Mouse (Mus musculus): ENCODE results near the gene Lrrc41. TPM values are rescaled to one million over a fixed set of nuclear protein-coding genes. Genes with fewer than 3 reads are reported as not detected.

Lrrc41 gene
- polyA plus RNA-seq, 1 experiment from 2014 or later: 84.9 TPM

GRCm38 (mm10) chr4:116100959-116101358 lies 25.9 kb downstream of the Lrrc41 start:
- no peak for ATAC-seq (ENCODE audit: insufficient read depth, low FRiP score, low TSS enrichment)
- 87% methylated on average over 7 of the region's 7 CpGs for WGBS

GRCm38 (mm10) chr4:116105278-116105677 lies 30.2 kb downstream of the Lrrc41 start:
- H3K27ac ChIP-seq (ENCODE audit: low read depth, low read length): no peak overlapping the region
- H3K27me3 ChIP-seq (ENCODE audit: control insufficient read depth, insufficient read depth, low read length): no peaks in the 10 kb centered on the region
- no peak for DNase-seq (ENCODE audit: low spot score)
- H3K4me1 ChIP-seq (ENCODE audit: control insufficient read depth, insufficient read depth, low read length): no peaks in the 10 kb centered on the region
- 94% methylated on average over 5 of the region's 5 CpGs for WGBS
- ATAC-seq (ENCODE audit: insufficient read depth, low FRiP score, low TSS enrichment): no peak
- H3K9me3 ChIP-seq (ENCODE audit: control insufficient read depth, low read length): no peaks in the 10 kb centered on the region
- H3K36me3 ChIP-seq (ENCODE audit: control insufficient read depth, insufficient read depth, low read length): peaks cover 15% of the 10 kb centered on the region
- H3K4me3 ChIP-seq (ENCODE audit: low read depth, low read length): no peak overlapping the region
- no peak overlapping the region for H3K9ac ChIP-seq (ENCODE audit: low read length)
- H3K4me2 ChIP-seq (ENCODE audit: low read depth): no peak overlapping the region

More at GRCm38 (mm10) chr4:116100959-116101358, 25.9 kb downstream of the Lrrc41 start:
- H3K4me2 ChIP-seq (ENCODE audit: low read depth): no peak overlapping the region
- H3K4me1 ChIP-seq (ENCODE audit: control insufficient read depth, insufficient read depth, low read length): no peaks in the 10 kb centered on the region
- H3K27ac ChIP-seq (ENCODE audit: low read depth, low read length): no peak overlapping the region
- DNase-seq (ENCODE audit: low spot score): no peak
- H3K27me3 ChIP-seq (ENCODE audit: control insufficient read depth, insufficient read depth, low read length): no peaks in the 10 kb centered on the region
- H3K4me3 ChIP-seq (ENCODE audit: low read depth, low read length): no peak overlapping the region
- no peaks in the 10 kb centered on the region for H3K9me3 ChIP-seq (ENCODE audit: control insufficient read depth, low read length)
- peaks cover 30% of the 10 kb centered on the region for H3K36me3 ChIP-seq (ENCODE audit: control insufficient read depth, insufficient read depth, low read length)
- H3K9ac ChIP-seq (ENCODE audit: low read length): no peak overlapping the region

- no peak overlapping the region for H3K27ac ChIP-seq (ENCODE audit: low read depth, low read length)
- no peaks in the 10 kb centered on the region for H3K4me1 ChIP-seq (ENCODE audit: control insufficient read depth, insufficient read depth, low read length)
- ATAC-seq (ENCODE audit: insufficient read depth, low FRiP score, low TSS enrichment): no peak
- no peaks in the 10 kb centered on the region for H3K27me3 ChIP-seq (ENCODE audit: control insufficient read depth, insufficient read depth, low read length)
- H3K4me2 ChIP-seq (ENCODE audit: low read depth): no peak overlapping the region
- H3K9me3 ChIP-seq (ENCODE audit: control insufficient read depth, low read length): no peaks in the 10 kb centered on the region
- 95% methylated on average over 6 of the region's 6 CpGs for WGBS
- no peaks in the 10 kb centered on the region for H3K36me3 ChIP-seq (ENCODE audit: control insufficient read depth, insufficient read depth, low read length)
- DNase-seq (ENCODE audit: low spot score): no peak
- H3K9ac ChIP-seq (ENCODE audit: low read length): no peak overlapping the region
- H3K4me3 ChIP-seq (ENCODE audit: low read depth, low read length): no peak overlapping the region
Measured at GRCm38 (mm10) chr4:116110695-116111094, 35.6 kb downstream of the Lrrc41 start.

GRCm38 (mm10) chr4:116111486-116111885 lies 36.4 kb downstream of the Lrrc41 start:
- ATAC-seq (ENCODE audit: insufficient read depth, low FRiP score, low TSS enrichment): no peak

GRCm38 (mm10) chr4:116122762-116123161 lies 47.7 kb downstream of the Lrrc41 start:
- DNase-seq (ENCODE audit: low spot score): no peak
- Histone ChIP-seq H3K36me3 (ENCODE audit: control insufficient read depth, insufficient read depth, low read length) (no peaks in the 10 kb centered on the region), H3K9me3 (ENCODE audit: control insufficient read depth, low read length) (no peaks in the 10 kb centered on the region), H3K27me3 (ENCODE audit: control insufficient read depth, insufficient read depth, low read length) (no peaks in the 10 kb centered on the region), H3K4me2 (ENCODE audit: low read depth) (peak overlapping the region; percentile 82), H3K9ac (ENCODE audit: low read length) (peak overlapping the region; percentile 61), H3K4me1 (ENCODE audit: control insufficient read depth, insufficient read depth, low read length) (peaks cover 5% of the 10 kb centered on the region), H3K27ac (ENCODE audit: low read depth, low read length) (no peak overlapping the region), H3K4me3 (ENCODE audit: low read depth, low read length) (peak overlapping the region; percentile 58)
- ATAC-seq (ENCODE audit: insufficient read depth, low FRiP score, low TSS enrichment): no peak
- WGBS: 8% methylated on average over 1 of the region's 1 CpGs

More at GRCm38 (mm10) chr4:116111486-116111885, 36.4 kb downstream of the Lrrc41 start:
- Histone ChIP-seq H3K27ac (ENCODE audit: low read depth, low read length) (no peak overlapping the region), H3K9me3 (ENCODE audit: control insufficient read depth, low read length) (no peaks in the 10 kb centered on the region), H3K27me3 (ENCODE audit: control insufficient read depth, insufficient read depth, low read length) (no peaks in the 10 kb centered on the region), H3K4me1 (ENCODE audit: control insufficient read depth, insufficient read depth, low read length) (no peaks in the 10 kb centered on the region), H3K9ac (ENCODE audit: low read length) (no peak overlapping the region), H3K36me3 (ENCODE audit: control insufficient read depth, insufficient read depth, low read length) (no peaks in the 10 kb centered on the region), H3K4me3 (ENCODE audit: low read depth, low read length) (no peak overlapping the region), H3K4me2 (ENCODE audit: low read depth) (no peak overlapping the region)
- no peak for DNase-seq (ENCODE audit: low spot score)
- WGBS: 56% methylated on average over 2 of the region's 2 CpGs

GRCm38 (mm10) chr4:116123602-116124519 lies 48.8 kb downstream of the Lrrc41 start, which contains the start of the genes Rad54l and Pomgnt1:
Gene Rad54l, minus strand, starts transcription at chr4:116123690.
Gene Pomgnt1, plus strand, starts transcription at chr4:116123840.
- WGBS: 7% methylated on average over 24 of the region's 24 CpGs
- Histone ChIP-seq H3K36me3 (ENCODE audit: control insufficient read depth, insufficient read depth, low read length) (no peaks in the 10 kb centered on the region), H3K27me3 (ENCODE audit: control insufficient read depth, insufficient read depth, low read length) (no peaks in the 10 kb centered on the region), H3K4me1 (ENCODE audit: control insufficient read depth, insufficient read depth, low read length) (peaks cover 5% of the 10 kb centered on the region), H3K9ac (ENCODE audit: low read length) (peak within 1 kb of the TSS; percentile 61), H3K4me2 (ENCODE audit: low read depth) (peak within 1 kb of the TSS; percentile 82), H3K9me3 (ENCODE audit: control insufficient read depth, low read length) (no peaks in the 10 kb centered on the region), H3K27ac (ENCODE audit: low read depth, low read length) (no peak within 1 kb of the TSS), H3K4me3 (ENCODE audit: low read depth, low read length) (peak within 1 kb of the TSS; percentile 58)
- peak; percentile 99 for ATAC-seq (ENCODE audit: insufficient read depth, low FRiP score, low TSS enrichment)
- peak; percentile 92 for DNase-seq (ENCODE audit: low spot score)

- H3K4me1 ChIP-seq (ENCODE audit: control insufficient read depth, insufficient read depth, low read length): peaks cover 5% of the 10 kb centered on the region
- H3K4me2 ChIP-seq (ENCODE audit: low read depth): no peak overlapping the region
- H3K27me3 ChIP-seq (ENCODE audit: control insufficient read depth, insufficient read depth, low read length): no peaks in the 10 kb centered on the region
- no peak overlapping the region for H3K27ac ChIP-seq (ENCODE audit: low read depth, low read length)
- WGBS: 91% methylated on average over 4 of the region's 4 CpGs
- no peaks in the 10 kb centered on the region for H3K9me3 ChIP-seq (ENCODE audit: control insufficient read depth, low read length)
- DNase-seq (ENCODE audit: low spot score): no peak
- no peak overlapping the region for H3K9ac ChIP-seq (ENCODE audit: low read length)
- no peaks in the 10 kb centered on the region for H3K36me3 ChIP-seq (ENCODE audit: control insufficient read depth, insufficient read depth, low read length)
- H3K4me3 ChIP-seq (ENCODE audit: low read depth, low read length): no peak overlapping the region
- ATAC-seq (ENCODE audit: insufficient read depth, low FRiP score, low TSS enrichment): no peak
Measured at GRCm38 (mm10) chr4:116125803-116126386, 50.8 kb downstream of the Lrrc41 start.

GRCm38 (mm10) chr4:116127956-116128355 lies 52.9 kb downstream of the Lrrc41 start:
- H3K4me1 ChIP-seq (ENCODE audit: control insufficient read depth, insufficient read depth, low read length): peaks cover 2% of the 10 kb centered on the region
- H3K27ac ChIP-seq (ENCODE audit: low read depth, low read length): no peak overlapping the region
- H3K4me2 ChIP-seq (ENCODE audit: low read depth): no peak overlapping the region
- H3K9ac ChIP-seq (ENCODE audit: low read length): peak overlapping the region; percentile 32
- ATAC-seq (ENCODE audit: insufficient read depth, low FRiP score, low TSS enrichment) (no peak), DNase-seq (ENCODE audit: low spot score) (no peak)
- no peak overlapping the region for H3K4me3 ChIP-seq (ENCODE audit: low read depth, low read length)
- no peaks in the 10 kb centered on the region for H3K36me3 ChIP-seq (ENCODE audit: control insufficient read depth, insufficient read depth, low read length)
- H3K9me3 ChIP-seq (ENCODE audit: control insufficient read depth, low read length): no peaks in the 10 kb centered on the region
- 72% methylated on average over 6 of the region's 6 CpGs for WGBS
- H3K27me3 ChIP-seq (ENCODE audit: control insufficient read depth, insufficient read depth, low read length): no peaks in the 10 kb centered on the region

Measured in neural tube, embryonic 11.5 days (tissue).